13 mouse cellular contexts compared by ENCODE assay signal in the genomic region with DNA sequence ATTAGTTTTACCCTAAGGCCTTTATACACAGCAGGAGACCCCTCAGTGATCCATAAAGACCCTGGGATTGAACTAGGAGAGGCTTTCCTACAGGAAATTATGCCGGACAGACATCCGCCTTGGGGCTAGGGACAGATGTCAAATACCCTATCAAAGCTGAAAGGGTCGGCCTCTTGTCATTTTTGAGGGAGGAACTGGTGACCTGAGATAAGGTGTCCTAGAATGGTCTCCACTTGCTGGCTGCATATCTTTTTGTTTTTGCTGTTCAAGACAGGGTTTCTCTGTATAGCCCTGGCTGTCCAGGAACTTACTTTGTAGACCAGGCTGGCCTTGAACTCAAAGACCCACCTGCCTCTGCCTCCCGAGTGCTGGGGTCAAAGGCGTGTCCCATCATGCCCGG.
"Had no signal": no experiment of that assay in that cellular context is flagged by ENCODE, and none has a peak within 500 bp of the region (broad histone marks: within the 10 kb centered on the region; RNA-seq: fewer than 3 reads in every experiment).

No protein-coding gene starts in this region.

- H3K4me3 ChIP-seq: kidney, embryonic 15.5 days; limb, embryonic 10.5 days; megakaryocyte, embryonic 14.5 days; midbrain, embryonic 12.5 days had no signal

- H3K4me1 ChIP-seq: midbrain, embryonic 12.5 days had no signal

- DNase-seq: kidney, adult 2 months; kidney, postnatal 14 days; lung, adult 2 months; lung, postnatal 10 days; lung, postnatal 4 days; right cerebral cortex, adult 18-20 months; right cerebral cortex, postnatal 25 days; thymus, postnatal 14 days had no signal

- ATAC-seq: intestine, embryonic 16.5 days had no signal

- H3K4me2 ChIP-seq: kidney, embryonic 15.5 days; midbrain, embryonic 12.5 days had no signal

- H3K27me3 ChIP-seq: kidney, embryonic 15.5 days; megakaryocyte, embryonic 14.5 days; midbrain, embryonic 12.5 days had no signal

- H3K9me3 ChIP-seq: kidney, embryonic 15.5 days; limb, embryonic 10.5 days; midbrain, embryonic 12.5 days had no signal

- H3K9ac ChIP-seq: kidney, embryonic 15.5 days; midbrain, embryonic 12.5 days had no signal

- H3K27ac ChIP-seq: kidney, embryonic 15.5 days; limb, embryonic 10.5 days; midbrain, embryonic 12.5 days had no signal
